Mouse (Mus musculus): ENCODE results near the gene Cry1.

The Cry1 gene

DNA sequence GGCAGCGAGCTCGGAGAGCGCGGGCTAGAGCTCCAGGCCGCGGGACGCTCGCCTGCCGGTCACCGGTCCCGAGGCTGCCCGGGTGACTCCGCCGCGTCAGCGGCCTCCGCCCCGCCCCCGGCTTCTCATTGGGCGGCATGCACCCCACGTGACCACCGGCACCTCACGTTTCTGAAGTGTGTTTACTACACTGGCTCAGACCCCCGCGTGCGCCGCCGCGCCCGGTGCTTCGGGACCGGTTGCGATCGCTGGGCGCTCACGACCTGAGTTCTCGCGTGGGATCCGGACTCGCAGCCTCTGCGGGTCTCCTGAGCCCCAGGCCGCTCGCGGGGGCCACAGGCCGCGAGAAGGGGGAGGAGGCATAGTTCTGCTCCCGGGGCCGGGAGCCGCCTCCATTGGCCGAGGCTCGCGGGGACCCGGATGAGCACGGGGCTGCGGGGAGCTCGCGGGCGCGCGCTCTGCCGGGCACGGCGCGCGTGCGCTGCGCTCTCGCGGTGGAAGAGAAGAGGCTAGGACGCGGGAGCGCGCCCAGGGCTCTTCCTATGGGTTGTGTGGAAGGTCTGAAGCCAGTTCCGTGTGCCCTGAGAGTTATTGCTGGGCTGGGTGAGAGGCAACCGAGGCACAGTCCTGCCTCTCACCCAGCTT is at the start of gene Cry1:
Gene Cry1 (minus strand): TSS at position 101 of the 645 bp plus-strand sequence.
- H3K36me3 ChIP-seq (ENCODE audit: control insufficient read depth, insufficient read depth, low read length, poor library complexity, severe bottlenecking), result no peaks in the 10 kb centered on the region
- DNase-seq (ENCODE audit: low read depth, low spot score), result peak; percentile 96
- H3K27me3 ChIP-seq (ENCODE audit: control insufficient read depth, insufficient read depth, low read length, poor library complexity, severe bottlenecking), result no peaks in the 10 kb centered on the region

GRCm38 (mm10) chr10:85221771-85222050 is 36.8 kb upstream of the Cry1 start:
- DNase-seq (ENCODE audit: low read depth, low spot score), result no peak
- Histone ChIP-seq H3K27me3 (ENCODE audit: control insufficient read depth, insufficient read depth, low read length, poor library complexity, severe bottlenecking) (no peaks in the 10 kb centered on the region), H3K36me3 (ENCODE audit: control insufficient read depth, insufficient read depth, low read length, poor library complexity, severe bottlenecking) (no peaks in the 10 kb centered on the region)

GRCm38 (mm10) chr10:85220918-85221770 is 36.3 kb upstream of the Cry1 start:
- Histone ChIP-seq H3K36me3 (ENCODE audit: control insufficient read depth, insufficient read depth, low read length, poor library complexity, severe bottlenecking) (no peaks in the 10 kb centered on the region), H3K27me3 (ENCODE audit: control insufficient read depth, insufficient read depth, low read length, poor library complexity, severe bottlenecking) (no peaks in the 10 kb centered on the region)
- DNase-seq (ENCODE audit: low read depth, low spot score), result peak; percentile 78

DNA sequence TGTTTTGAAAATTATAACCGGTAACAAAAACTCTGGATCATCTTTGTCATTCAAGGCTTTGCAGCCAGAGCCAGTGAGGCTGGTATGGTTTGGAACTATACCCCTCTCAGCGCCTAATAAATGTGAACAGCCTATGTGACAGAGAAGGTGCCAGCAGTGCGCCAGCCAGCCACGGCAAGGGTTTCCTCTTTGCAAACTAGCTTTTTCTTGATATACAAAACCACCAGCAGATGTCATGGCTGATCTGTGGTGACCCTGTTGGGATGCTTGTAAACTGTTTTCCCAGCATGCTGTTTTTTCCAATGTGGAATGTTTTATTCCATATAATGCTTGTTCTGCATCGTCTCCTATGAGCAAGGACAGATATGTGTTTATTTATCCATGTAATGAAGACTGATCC is 30.0 kb upstream of the Cry1 start:
- DNase-seq (ENCODE audit: low read depth, low spot score), result no peak
- Histone ChIP-seq H3K36me3 (ENCODE audit: control insufficient read depth, insufficient read depth, low read length, poor library complexity, severe bottlenecking) (no peaks in the 10 kb centered on the region), H3K27me3 (ENCODE audit: control insufficient read depth, insufficient read depth, low read length, poor library complexity, severe bottlenecking) (no peaks in the 10 kb centered on the region)

- H3K27me3 ChIP-seq (ENCODE audit: control insufficient read depth, insufficient read depth, low read length, poor library complexity, severe bottlenecking), result no peaks in the 10 kb centered on the region
- H3K36me3 ChIP-seq (ENCODE audit: control insufficient read depth, insufficient read depth, low read length, poor library complexity, severe bottlenecking), result no peaks in the 10 kb centered on the region
- no peak for DNase-seq (ENCODE audit: low read depth, low spot score)
These were observed 26.8 kb upstream of the Cry1 start for GRCm38 (mm10) chr10:85211673-85212072.

DNA sequence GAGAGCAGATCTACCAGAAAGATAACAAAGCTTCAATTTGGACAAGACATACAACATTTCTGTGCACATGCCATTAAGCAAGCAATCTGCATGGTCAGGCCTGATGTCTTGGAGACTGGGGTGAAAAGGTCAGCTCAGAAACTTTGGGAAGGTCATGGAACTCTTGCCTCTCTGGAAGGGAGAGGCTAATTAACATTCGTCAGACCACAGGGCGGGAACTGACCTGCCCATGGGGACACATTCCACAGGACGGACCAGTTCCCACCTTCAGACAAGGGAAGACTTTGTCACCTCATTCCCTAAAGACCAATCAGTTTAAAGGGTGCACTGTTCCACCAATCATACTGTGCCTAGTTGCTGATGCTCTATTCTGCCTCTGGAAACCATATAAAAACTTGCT is 25.3 kb upstream of the Cry1 start:
- no peak for DNase-seq (ENCODE audit: low read depth, low spot score)
- Histone ChIP-seq H3K36me3 (ENCODE audit: control insufficient read depth, insufficient read depth, low read length, poor library complexity, severe bottlenecking) (no peaks in the 10 kb centered on the region), H3K27me3 (ENCODE audit: control insufficient read depth, insufficient read depth, low read length, poor library complexity, severe bottlenecking) (no peaks in the 10 kb centered on the region)

- no peak for DNase-seq (ENCODE audit: low read depth, low spot score)
- Histone ChIP-seq H3K27me3 (ENCODE audit: control insufficient read depth, insufficient read depth, low read length, poor library complexity, severe bottlenecking) (no peaks in the 10 kb centered on the region), H3K36me3 (ENCODE audit: control insufficient read depth, insufficient read depth, low read length, poor library complexity, severe bottlenecking) (no peaks in the 10 kb centered on the region)
These were observed 24.3 kb upstream of the Cry1 start for GRCm38 (mm10) chr10:85209119-85209605.

DNA sequence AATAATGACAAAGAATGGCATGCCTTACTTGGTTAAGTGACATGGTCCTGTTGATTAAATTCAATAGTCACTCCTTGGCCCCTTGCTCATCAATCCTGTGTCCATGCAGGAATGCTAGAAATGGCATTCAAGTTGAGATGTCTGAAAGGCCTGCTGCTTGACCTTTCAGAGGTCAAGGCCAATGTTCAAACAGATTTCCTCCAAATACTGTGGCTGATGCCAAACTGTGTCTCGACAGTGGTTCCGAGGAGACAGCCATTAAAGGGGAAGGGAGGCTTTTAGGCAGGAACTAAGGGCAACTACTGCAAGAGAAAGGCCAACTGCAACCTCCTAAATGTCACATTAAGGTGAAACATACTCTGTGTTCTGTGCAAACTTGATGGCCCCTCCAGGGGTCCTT is 20.5 kb upstream of the Cry1 start:
- Histone ChIP-seq H3K36me3 (ENCODE audit: control insufficient read depth, insufficient read depth, low read length, poor library complexity, severe bottlenecking) (no peaks in the 10 kb centered on the region), H3K27me3 (ENCODE audit: control insufficient read depth, insufficient read depth, low read length, poor library complexity, severe bottlenecking) (no peaks in the 10 kb centered on the region; the same call in 1 of the 2 replicates)
- no peak for DNase-seq (ENCODE audit: low read depth, low spot score)

GRCm38 (mm10) chr10:85204255-85204855 is 19.5 kb upstream of the Cry1 start:
- no peak for DNase-seq (ENCODE audit: low read depth, low spot score)
- Histone ChIP-seq H3K36me3 (ENCODE audit: control insufficient read depth, insufficient read depth, low read length, poor library complexity, severe bottlenecking) (no peaks in the 10 kb centered on the region), H3K27me3 (ENCODE audit: control insufficient read depth, insufficient read depth, low read length, poor library complexity, severe bottlenecking) (no peaks in the 10 kb centered on the region; the same call in 1 of the 2 replicates)

DNA sequence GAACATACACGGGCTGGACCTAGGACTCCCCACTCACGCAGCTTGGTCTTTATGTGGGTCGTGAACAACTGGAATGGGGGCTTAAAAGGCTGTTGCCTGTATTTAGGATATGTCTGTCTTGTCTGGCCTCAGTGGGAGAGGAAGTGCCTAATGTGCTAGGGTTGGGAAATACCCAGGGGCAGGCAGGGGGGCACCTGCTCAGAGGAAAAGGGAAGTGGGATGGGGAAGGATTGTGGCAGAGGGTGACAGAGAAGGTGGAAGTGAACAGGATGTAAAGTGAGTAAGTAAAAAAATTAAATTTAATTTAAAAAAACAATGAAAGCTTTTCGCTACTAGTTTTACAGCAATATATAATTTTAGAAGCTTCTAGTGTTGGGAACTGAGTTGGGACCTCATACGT is 9.7 kb upstream of the Cry1 start:
- peak; percentile 24 for DNase-seq (ENCODE audit: low read depth, low spot score)
- Histone ChIP-seq H3K27me3 (ENCODE audit: control insufficient read depth, insufficient read depth, low read length, poor library complexity, severe bottlenecking) (no peaks in the 10 kb centered on the region), H3K36me3 (ENCODE audit: control insufficient read depth, insufficient read depth, low read length, poor library complexity, severe bottlenecking) (no peaks in the 10 kb centered on the region)

GRCm38 (mm10) chr10:85193321-85193720 is 8.5 kb upstream of the Cry1 start:
- Histone ChIP-seq H3K36me3 (ENCODE audit: control insufficient read depth, insufficient read depth, low read length, poor library complexity, severe bottlenecking) (no peaks in the 10 kb centered on the region), H3K27me3 (ENCODE audit: control insufficient read depth, insufficient read depth, low read length, poor library complexity, severe bottlenecking) (no peaks in the 10 kb centered on the region)
- no peak for DNase-seq (ENCODE audit: low read depth, low spot score)

GRCm38 (mm10) chr10:85190652-85191051 is 5.8 kb upstream of the Cry1 start:
- H3K36me3 ChIP-seq (ENCODE audit: control insufficient read depth, insufficient read depth, low read length, poor library complexity, severe bottlenecking), result no peaks in the 10 kb centered on the region

GRCm38 (mm10) chr10:85189966-85190365 is 5.1 kb upstream of the Cry1 start:
- no peaks in the 10 kb centered on the region for H3K27me3 ChIP-seq (ENCODE audit: control insufficient read depth, insufficient read depth, low read length, poor library complexity, severe bottlenecking)

More at GRCm38 (mm10) chr10:85190652-85191051, 5.8 kb upstream of the Cry1 start:
- DNase-seq (ENCODE audit: low read depth, low spot score), result no peak
- no peaks in the 10 kb centered on the region for H3K27me3 ChIP-seq (ENCODE audit: control insufficient read depth, insufficient read depth, low read length, poor library complexity, severe bottlenecking)

DNA sequence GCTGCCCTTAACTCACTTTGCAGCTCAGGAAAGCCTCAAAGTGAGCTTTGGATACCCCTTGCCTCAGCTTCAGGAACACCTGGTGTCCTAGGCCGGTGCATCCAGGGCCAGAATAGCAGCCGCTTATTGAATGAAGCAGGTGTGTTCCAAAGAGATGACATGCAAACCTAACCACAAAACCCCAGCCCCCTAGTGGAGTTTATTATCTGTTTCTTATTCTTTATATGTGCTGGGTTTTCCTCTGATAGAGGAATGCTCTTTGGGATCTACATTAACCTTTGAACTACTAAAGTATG is 1.6 kb upstream of the Cry1 start:
- peak; percentile 15 for DNase-seq (ENCODE audit: low read depth, low spot score)
- Histone ChIP-seq H3K27me3 (ENCODE audit: control insufficient read depth, insufficient read depth, low read length, poor library complexity, severe bottlenecking) (no peaks in the 10 kb centered on the region), H3K36me3 (ENCODE audit: control insufficient read depth, insufficient read depth, low read length, poor library complexity, severe bottlenecking) (no peaks in the 10 kb centered on the region)

More at GRCm38 (mm10) chr10:85189966-85190365, 5.1 kb upstream of the Cry1 start:
- no peaks in the 10 kb centered on the region for H3K36me3 ChIP-seq (ENCODE audit: control insufficient read depth, insufficient read depth, low read length, poor library complexity, severe bottlenecking)
- DNase-seq (ENCODE audit: low read depth, low spot score), result no peak

Measured in splenic B cell, adult 2 months (primary cell).